Mouse (Mus musculus) heart, embryonic 15.5 days (tissue): ENCODE measurements around the gene Rnf212b. TPM values are rescaled to one million over a fixed set of nuclear protein-coding genes. Genes with fewer than 3 reads are reported as not detected.

ENCODE experiments used
- ATAC-seq: fragments of 200-750 bp; cut with Nextera tagmentation; replicated peaks from 2 replicates; pipeline ENCODE4 v1.8.0; 2017; ENCODE audit warnings: low read depth, moderate TSS enrichment; ENCODE audit not compliant: insufficient number of reproducible peaks, insufficient read depth, low FRiP score
- H3K27ac ChIP-seq: fragments of 300-500 bp; sonication (generic); 2 replicates; pipeline ENCODE4 v1.5.1; 2015; ENCODE audit warnings: mild to moderate bottlenecking, inconsistent platforms
- H3K27me3 ChIP-seq: fragments of 300-500 bp; sonication (generic); 2 replicates; pipeline ENCODE4 v1.6.1; 2015; ENCODE audit warnings: inconsistent platforms
- H3K36me3 ChIP-seq: fragments of 300-500 bp; sonication (generic); 2 replicates; pipeline ENCODE4 v1.6.1; 2015; ENCODE audit warnings: mild to moderate bottlenecking, inconsistent platforms
- H3K4me1 ChIP-seq: fragments of 300-500 bp; sonication (generic); replicated peaks from 2 replicates; pipeline ENCODE4 v1.6.1; 2015; ENCODE audit warnings: inconsistent platforms
- H3K4me2 ChIP-seq: fragments of 300-500 bp; sonication (generic); 2 replicates; pipeline ENCODE4 v1.6.1; 2015; ENCODE audit warnings: inconsistent platforms, mild to moderate bottlenecking, moderate library complexity
- H3K4me3 ChIP-seq: fragments of 300-500 bp; sonication (generic); 2 replicates; pipeline ENCODE4 v1.5.1; 2015; ENCODE audit warnings: mild to moderate bottlenecking, inconsistent platforms
- H3K9ac ChIP-seq: fragments of 300-500 bp; sonication (generic); 2 replicates; pipeline ENCODE4 v1.6.1; 2015; ENCODE audit warnings: mild to moderate bottlenecking, inconsistent platforms
- H3K9me3 ChIP-seq: fragments of 300-500 bp; sonication (generic); replicated peaks from 2 replicates; pipeline ENCODE4 v1.6.1; 2016; ENCODE audit warnings: inconsistent platforms
- WGBS: fragments of 180-500 bp; shearing (Covaris S2); methylation state at CpG from one replicate; pipeline ENCODE4 v1.1.7; 2015; ENCODE audit warnings: mixed read lengths; 5-methylcytosine and 5-hydroxymethylcytosine counted together
- polyA plus RNA-seq: library from polyadenylated mRNA; unstranded; fragments of >200 nt; fragmentation: Nextera tagmentation; extraction: Ambion mirVana; gene quantifications from 2 replicates; pipeline ENCODE4 v1.2.1, GENCODE M21; 2015

Gene Rnf212b
- polyA plus RNA-seq, 1 experiment from 2014 or later = not detected

DNA sequence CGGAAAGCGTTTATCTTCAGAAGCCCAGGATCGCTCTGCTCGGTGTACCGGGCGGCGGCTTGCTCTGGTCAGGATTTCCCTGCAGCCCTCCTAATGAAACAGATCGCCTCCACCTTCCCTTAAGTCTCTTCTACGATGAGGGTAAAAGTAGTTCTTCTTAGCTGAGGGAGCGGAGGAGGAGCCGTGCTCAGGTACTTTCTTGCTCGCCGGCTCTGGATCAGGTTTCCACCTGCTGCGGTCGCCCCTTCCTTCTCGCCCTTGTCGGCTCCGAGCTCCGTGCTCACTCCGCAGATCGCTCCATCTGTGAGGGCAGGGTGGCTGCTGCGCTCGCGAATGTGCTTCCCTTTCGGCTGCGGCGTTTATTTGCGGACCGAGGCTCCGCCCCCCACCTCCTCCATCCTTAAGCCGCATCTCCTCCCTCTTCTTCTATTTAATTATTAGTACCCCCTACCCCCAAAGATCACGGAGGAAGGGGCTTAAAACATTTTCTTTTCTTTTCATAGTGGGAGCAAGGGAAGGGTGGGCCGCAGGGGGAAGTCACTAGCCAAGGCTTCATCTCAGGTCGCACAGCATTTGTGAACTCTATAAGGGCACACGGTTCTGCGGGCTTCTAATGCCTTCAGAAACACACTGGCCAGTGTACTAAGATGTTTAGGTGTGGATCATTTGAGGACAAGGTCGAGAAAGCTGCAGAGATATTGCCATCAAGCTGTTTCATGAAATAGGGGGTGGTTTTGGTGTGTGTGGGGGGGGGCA is 32.2 kb upstream of the Rnf212b start, which contains the start of gene Slc7a8:
Slc7a8 (minus strand) TSS at position 337 of the 756 bp plus-strand sequence.
- H3K27ac ChIP-seq = peak within 1 kb of the TSS; percentile 35
- 0 out of 2 replicates have a peak, but pooled peaks have one; percentile 23 for ATAC-seq

DNA sequence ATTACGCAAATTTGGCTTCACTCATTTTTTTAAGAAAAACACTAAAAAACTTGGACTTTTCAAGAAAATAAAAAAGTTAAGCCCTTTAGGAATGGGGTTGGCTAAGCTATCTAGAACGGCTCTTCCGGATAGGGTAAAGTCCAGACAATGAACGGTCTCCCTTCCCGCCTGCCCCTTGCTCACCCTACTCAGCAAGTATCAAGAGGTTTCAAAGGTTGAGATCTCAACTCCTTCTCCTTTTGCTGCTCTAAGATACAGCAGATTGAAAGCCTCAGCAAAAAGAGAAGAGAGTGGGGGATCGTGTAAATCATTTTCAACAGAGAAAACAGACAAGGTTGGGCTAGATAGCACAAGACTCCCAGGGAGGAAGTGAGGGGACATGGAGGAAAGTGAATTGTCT is 31.0 kb upstream of the Rnf212b start:
- WGBS = 87% methylated on average over 6 of the region's 6 CpGs
- peaks cover 14% of the 10 kb centered on the region for H3K4me1 ChIP-seq
- H3K9me3 ChIP-seq = no peaks in the 10 kb centered on the region
- H3K27me3 ChIP-seq = peaks cover 8% of the 10 kb centered on the region
- no peak for ATAC-seq
- no peak overlapping the region for H3K9ac ChIP-seq
- H3K36me3 ChIP-seq = no peaks in the 10 kb centered on the region
- H3K4me3 ChIP-seq = no peak overlapping the region
- H3K4me2 ChIP-seq = no peak overlapping the region
- no peak overlapping the region for H3K27ac ChIP-seq

More for the DNA sequence above, 32.2 kb upstream of the Rnf212b start, which contains the start of gene Slc7a8:
- H3K9me3 ChIP-seq = no peaks in the 10 kb centered on the region
- H3K27me3 ChIP-seq = peaks cover 8% of the 10 kb centered on the region
- H3K36me3 ChIP-seq = no peaks in the 10 kb centered on the region
- H3K4me3 ChIP-seq = peak within 1 kb of the TSS; percentile 61
- peak within 1 kb of the TSS; percentile 94 for H3K4me2 ChIP-seq
- H3K4me1 ChIP-seq = peaks cover 12% of the 10 kb centered on the region
- 3% methylated on average over 37 of the region's 37 CpGs for WGBS
- peak within 1 kb of the TSS; percentile 52 for H3K9ac ChIP-seq

DNA sequence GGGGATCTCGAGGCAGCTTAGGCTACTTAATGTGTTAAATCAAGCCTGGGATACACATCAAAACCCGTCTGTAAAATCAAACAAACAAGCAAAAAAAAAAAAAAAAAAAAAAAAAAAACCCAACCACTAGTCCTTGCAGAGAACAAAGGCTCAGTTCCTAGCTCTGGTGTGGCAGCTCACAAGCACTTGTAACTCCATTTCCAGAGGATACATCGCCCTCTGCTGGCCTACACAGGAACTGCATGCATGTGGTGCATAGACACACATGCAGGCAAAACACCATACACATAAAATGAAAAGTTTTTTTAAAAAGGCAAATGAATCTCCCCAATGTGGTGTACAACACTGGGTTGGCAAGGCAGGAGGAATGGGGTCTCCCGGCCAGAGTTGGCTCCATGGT is 28.0 kb upstream of the Rnf212b start:
- H3K4me3 ChIP-seq = no peak overlapping the region
- no peaks in the 10 kb centered on the region for H3K36me3 ChIP-seq
- no peaks in the 10 kb centered on the region for H3K27me3 ChIP-seq
- no peak for ATAC-seq
- H3K27ac ChIP-seq = peak overlapping the region; percentile 75
- 52% methylated on average over 4 of the region's 4 CpGs for WGBS
- H3K4me1 ChIP-seq = peaks cover 9% of the 10 kb centered on the region
- H3K4me2 ChIP-seq = peak overlapping the region; percentile 25; the same call in 1 of the 2 replicates
- no peak overlapping the region for H3K9ac ChIP-seq
- no peaks in the 10 kb centered on the region for H3K9me3 ChIP-seq

DNA sequence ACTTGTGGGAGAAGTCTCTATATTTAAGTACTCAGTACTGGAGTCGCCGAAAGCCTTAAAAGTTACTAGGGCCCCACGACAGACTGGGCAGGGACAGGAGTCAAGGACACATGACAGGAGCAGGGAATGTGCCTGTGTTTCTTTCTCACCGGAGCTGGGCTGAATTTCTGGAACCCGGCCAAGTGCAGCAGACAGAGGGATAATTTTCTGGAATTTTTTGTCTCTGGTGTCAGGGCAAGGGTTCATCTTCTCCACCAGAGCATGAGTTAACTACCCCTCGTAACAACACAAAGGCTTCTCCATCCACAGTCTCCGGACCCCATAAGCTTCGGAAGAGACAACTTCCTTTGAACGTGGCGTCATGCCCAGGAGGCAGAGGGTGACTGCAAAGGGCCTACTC is 27.5 kb upstream of the Rnf212b start:
- peak overlapping the region; percentile 25 for H3K4me2 ChIP-seq
- peak overlapping the region; percentile 75 for H3K27ac ChIP-seq
- no peak overlapping the region for H3K9ac ChIP-seq
- no peaks in the 10 kb centered on the region for H3K36me3 ChIP-seq
- WGBS = 19% methylated on average over 10 of the region's 10 CpGs
- peaks cover 8% of the 10 kb centered on the region for H3K4me1 ChIP-seq
- no peaks in the 10 kb centered on the region for H3K9me3 ChIP-seq
- ATAC-seq = peak; percentile 71; the same call in 1 of the 2 replicates
- no peak overlapping the region for H3K4me3 ChIP-seq
- H3K27me3 ChIP-seq = no peaks in the 10 kb centered on the region

DNA sequence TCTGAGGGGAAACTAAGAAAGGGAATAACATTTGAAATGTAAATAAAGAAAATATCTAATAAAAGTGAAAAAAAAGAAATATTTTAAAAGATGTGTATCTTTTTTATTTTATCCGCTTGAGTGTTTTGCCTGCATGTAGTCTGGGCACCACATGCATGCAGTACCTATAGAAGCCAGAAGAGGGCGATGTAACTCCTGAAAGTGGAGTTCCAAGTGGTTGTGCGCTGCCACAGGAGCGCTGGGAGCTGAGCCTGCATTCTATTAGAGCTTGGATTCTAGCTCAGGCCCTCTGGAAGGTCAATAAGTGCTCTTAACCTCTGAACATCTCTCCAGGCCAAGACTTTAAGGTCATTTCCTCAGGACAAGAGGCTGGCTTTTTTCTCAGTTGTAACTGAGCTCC is 26.7 kb upstream of the Rnf212b start:
- no peak for ATAC-seq
- H3K27ac ChIP-seq = no peak overlapping the region
- no peak overlapping the region for H3K4me3 ChIP-seq
- 53% methylated on average over 4 of the region's 4 CpGs for WGBS
- H3K4me2 ChIP-seq = no peak overlapping the region
- H3K9ac ChIP-seq = no peak overlapping the region
- no peaks in the 10 kb centered on the region for H3K36me3 ChIP-seq
- peaks cover 8% of the 10 kb centered on the region for H3K4me1 ChIP-seq
- H3K9me3 ChIP-seq = no peaks in the 10 kb centered on the region
- H3K27me3 ChIP-seq = no peaks in the 10 kb centered on the region

DNA sequence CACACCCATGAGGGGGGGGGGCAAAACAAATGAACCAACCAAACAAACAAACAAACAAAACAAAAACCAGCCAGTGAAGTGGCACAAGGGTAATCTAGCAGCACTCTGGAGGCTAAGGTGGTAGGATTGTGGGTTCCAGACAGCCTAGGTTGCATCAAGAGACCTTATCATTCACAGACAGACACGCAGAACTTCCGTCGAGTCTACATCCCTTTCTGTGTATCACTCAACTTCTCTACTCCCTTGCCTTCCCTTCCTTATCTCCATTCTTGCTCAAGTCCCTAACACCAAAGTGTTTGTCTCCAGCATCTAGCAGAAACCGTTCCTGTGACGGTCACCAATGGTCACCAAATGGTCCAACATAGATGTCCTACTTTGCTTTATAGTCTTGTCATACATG is 25.7 kb upstream of the Rnf212b start:
- Histone ChIP-seq H3K4me2 (no peak overlapping the region), H3K9me3 (no peaks in the 10 kb centered on the region), H3K27me3 (no peaks in the 10 kb centered on the region), H3K9ac (no peak overlapping the region), H3K4me1 (peaks cover 8% of the 10 kb centered on the region), H3K27ac (no peak overlapping the region), H3K4me3 (no peak overlapping the region), H3K36me3 (no peaks in the 10 kb centered on the region)
- ATAC-seq = no peak
- 87% methylated on average over 5 of the region's 5 CpGs for WGBS

DNA sequence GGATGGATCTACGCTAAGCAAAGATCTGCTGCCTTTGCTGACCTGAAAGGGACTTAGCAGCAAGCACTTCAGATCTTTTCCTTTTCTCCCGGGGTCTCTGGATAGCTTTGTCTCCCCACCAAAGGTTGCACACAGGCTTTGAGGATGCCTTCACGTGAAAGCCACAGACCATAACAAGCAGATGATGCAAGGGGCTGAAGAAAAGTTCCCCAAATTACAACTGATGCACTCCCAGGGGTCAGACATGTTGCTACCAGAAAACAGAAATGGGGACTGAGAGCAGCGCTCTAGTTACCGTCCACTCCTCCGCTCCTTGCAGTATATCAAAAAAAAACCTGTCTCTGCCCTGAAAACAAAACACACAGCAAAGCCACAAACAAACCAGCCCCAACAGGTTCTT is 21.8 kb upstream of the Rnf212b start:
- Histone ChIP-seq H3K4me2 (no peak overlapping the region), H3K27me3 (peaks cover 4% of the 10 kb centered on the region; the same call in 1 of the 2 replicates), H3K27ac (no peak overlapping the region), H3K36me3 (no peaks in the 10 kb centered on the region), H3K9ac (no peak overlapping the region), H3K4me1 (no peaks in the 10 kb centered on the region), H3K9me3 (no peaks in the 10 kb centered on the region), H3K4me3 (no peak overlapping the region)
- no peak for ATAC-seq
- 78% methylated on average over 6 of the region's 6 CpGs for WGBS

DNA sequence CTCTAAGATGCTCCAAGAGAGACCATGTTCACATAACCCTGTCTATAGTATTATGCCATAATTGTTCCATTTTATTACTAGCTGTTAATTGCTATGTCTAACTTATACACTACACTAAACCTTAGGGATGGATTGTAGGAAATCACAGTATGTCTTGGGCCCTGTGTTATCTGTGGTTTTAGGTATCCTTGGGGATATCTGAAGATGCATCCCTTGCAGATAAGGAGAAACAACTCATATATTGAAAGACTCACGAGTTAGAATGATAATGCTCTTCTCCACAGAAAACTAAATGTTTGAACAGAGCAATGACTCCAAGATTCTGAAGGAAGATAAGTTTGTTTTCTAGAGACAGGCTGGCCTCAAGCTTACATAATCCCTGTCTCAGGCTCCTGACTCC is 20.6 kb upstream of the Rnf212b start:
- Histone ChIP-seq H3K36me3 (no peaks in the 10 kb centered on the region), H3K9ac (no peak overlapping the region), H3K9me3 (no peaks in the 10 kb centered on the region), H3K4me1 (no peaks in the 10 kb centered on the region), H3K4me3 (no peak overlapping the region), H3K27ac (no peak overlapping the region), H3K4me2 (no peak overlapping the region), H3K27me3 (peaks cover 4% of the 10 kb centered on the region; the same call in 1 of the 2 replicates)
- WGBS = 58% methylated on average over 1 of the region's 1 CpGs
- no peak for ATAC-seq

DNA sequence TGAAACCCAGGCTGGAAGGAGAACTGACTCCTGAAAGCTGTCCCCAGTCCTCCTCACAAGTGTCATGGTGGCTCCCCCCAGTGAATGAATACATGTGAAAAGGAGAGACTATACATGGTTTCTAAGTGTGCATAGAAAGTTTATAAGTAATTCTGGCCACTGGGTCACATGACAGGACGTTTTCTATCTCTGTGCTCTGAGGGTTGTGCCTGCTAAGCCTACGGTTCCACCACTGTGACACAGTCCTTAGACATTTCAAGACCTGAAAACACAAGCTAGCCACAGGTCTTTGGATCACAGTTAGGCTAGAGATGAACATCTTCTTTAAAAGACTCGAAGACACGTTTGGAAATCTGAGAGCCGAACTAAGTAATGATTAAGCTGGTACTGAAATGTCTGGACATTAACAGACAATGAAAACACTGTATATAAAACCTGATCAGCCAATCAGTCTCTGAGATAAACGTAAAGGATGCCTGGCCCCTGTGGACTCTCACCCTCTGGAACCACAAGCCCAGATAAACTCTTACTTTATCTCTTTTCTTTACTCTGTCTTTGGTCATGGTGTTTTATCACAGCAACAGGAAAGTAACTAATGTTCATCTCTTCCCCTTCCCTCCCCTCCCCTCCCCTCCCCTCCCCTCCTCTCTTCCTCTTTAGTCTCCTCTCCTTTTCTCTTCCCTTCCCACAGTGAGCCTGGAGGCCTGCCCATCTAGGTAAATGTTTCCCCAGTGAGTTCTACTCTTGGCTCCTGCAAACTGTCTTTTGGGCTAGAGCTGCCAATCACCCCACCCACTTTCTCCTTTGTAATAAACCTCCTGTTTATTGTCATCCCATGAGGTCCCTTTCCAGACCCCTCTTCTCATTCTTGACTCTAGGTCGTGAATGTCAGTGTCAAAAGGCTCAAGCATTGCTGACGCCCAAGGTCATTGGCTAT is 19.8 kb upstream of the Rnf212b start:
- Histone ChIP-seq H3K4me3 (no peak overlapping the region), H3K27ac (no peak overlapping the region), H3K27me3 (peaks cover 4% of the 10 kb centered on the region; the same call in 1 of the 2 replicates), H3K36me3 (no peaks in the 10 kb centered on the region), H3K9ac (no peak overlapping the region), H3K4me1 (no peaks in the 10 kb centered on the region), H3K4me2 (no peak overlapping the region), H3K9me3 (no peaks in the 10 kb centered on the region)
- 66% methylated on average over 8 of the region's 8 CpGs for WGBS
- no peak for ATAC-seq

DNA sequence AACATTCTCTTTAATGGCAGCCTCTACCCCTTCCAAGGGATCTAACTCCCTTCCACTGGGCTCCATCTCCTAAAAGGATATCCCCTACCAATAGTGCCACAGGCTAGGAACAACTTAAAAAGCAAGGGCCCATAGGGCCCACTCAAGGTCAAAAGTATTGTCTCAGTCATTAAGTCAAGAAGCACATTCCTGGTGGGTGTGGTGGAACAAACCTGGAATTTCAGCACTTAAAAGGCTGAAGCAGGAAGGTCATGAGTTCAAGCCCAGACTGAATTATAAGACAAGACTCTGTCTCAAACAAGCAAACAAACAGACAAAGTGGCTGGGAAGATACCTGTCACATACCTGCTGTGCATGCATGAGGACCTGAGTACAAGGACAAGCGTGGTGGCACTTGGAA is 18.0 kb upstream of the Rnf212b start:
- no peak overlapping the region for H3K4me2 ChIP-seq
- H3K27me3 ChIP-seq = peaks cover 4% of the 10 kb centered on the region; the same call in 1 of the 2 replicates
- 92% methylated on average over 1 of the region's 1 CpGs for WGBS
- H3K4me1 ChIP-seq = peaks cover 9% of the 10 kb centered on the region; the same call in 1 of the 2 replicates
- ATAC-seq = no peak
- no peaks in the 10 kb centered on the region for H3K9me3 ChIP-seq
- H3K9ac ChIP-seq = no peak overlapping the region
- H3K4me3 ChIP-seq = no peak overlapping the region
- H3K27ac ChIP-seq = no peak overlapping the region
- no peaks in the 10 kb centered on the region for H3K36me3 ChIP-seq

DNA sequence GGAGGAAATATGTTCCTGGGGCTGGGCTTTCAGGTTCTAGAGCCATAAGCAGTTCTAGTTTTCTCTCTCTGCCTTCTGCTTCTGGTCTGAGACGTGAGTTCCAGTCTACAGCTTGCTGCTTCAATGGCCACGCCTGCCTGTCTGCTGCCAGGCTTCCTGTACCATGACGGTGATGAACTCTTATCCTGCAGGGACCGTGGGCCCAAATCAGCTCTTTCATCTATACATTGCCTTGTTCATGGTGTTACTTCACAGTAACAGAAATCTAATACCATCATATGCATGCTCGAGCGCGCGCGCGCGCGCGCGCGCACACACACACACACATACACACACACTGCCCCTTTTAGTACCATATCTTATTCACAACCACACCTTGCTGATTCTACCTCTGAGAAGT is 17.2 kb upstream of the Rnf212b start:
- H3K27ac ChIP-seq = no peak overlapping the region
- no peak overlapping the region for H3K4me3 ChIP-seq
- no peaks in the 10 kb centered on the region for H3K9me3 ChIP-seq
- ATAC-seq = no peak
- H3K4me1 ChIP-seq = peaks cover 9% of the 10 kb centered on the region; the same call in 1 of the 2 replicates
- no peak overlapping the region for H3K4me2 ChIP-seq
- H3K9ac ChIP-seq = no peak overlapping the region
- H3K36me3 ChIP-seq = no peaks in the 10 kb centered on the region
- WGBS = 91% methylated on average over 15 of the region's 15 CpGs
- H3K27me3 ChIP-seq = peaks cover 4% of the 10 kb centered on the region; the same call in 1 of the 2 replicates
